Mouse (Mus musculus) embryonic facial prominence, embryonic 12.5 days (tissue): Measurements from ENCODE around the gene Ifih1. TPM values are rescaled to one million over a fixed set of nuclear protein-coding genes. Genes with fewer than 3 reads are reported as not detected.

Experiments
- ATAC-seq: fragments of 200-750 bp; cut with Nextera tagmentation; 2 replicates; pipeline ENCODE4 v1.8.0; 2017; ENCODE audit not compliant: insufficient number of reproducible peaks, insufficient read depth, low FRiP score, low TSS enrichment
- H3K27ac ChIP-seq: fragments of 300-500 bp; sonication (generic); 2 replicates; pipeline ENCODE4 v1.5.1; 2016; ENCODE audit warnings: mild to moderate bottlenecking
- H3K27me3 ChIP-seq: fragments of 300-500 bp; sonication (generic); 2 replicates; pipeline ENCODE4 v1.6.1; 2016; ENCODE audit warnings: mild to moderate bottlenecking, moderate library complexity
- H3K36me3 ChIP-seq: fragments of 300-500 bp; sonication (generic); 2 replicates; pipeline ENCODE4 v1.6.1; 2016; ENCODE audit warnings: mild to moderate bottlenecking
- H3K4me1 ChIP-seq: fragments of 300-500 bp; sonication (generic); 2 replicates; pipeline ENCODE4 v1.6.1; 2016
- H3K4me2 ChIP-seq: fragments of 300-500 bp; sonication (generic); replicated peaks from 2 replicates; pipeline ENCODE4 v1.6.1; 2016; ENCODE audit warnings: mild to moderate bottlenecking, moderate library complexity
- H3K4me3 ChIP-seq: fragments of 300-500 bp; sonication (generic); 2 replicates; pipeline ENCODE4 v1.5.1; 2016; ENCODE audit warnings: mild to moderate bottlenecking
- H3K9ac ChIP-seq: fragments of 300-500 bp; sonication (generic); 2 replicates; pipeline ENCODE4 v1.6.1; 2016; ENCODE audit warnings: mild to moderate bottlenecking, moderate library complexity
- H3K9me3 ChIP-seq: fragments of 300-500 bp; sonication (generic); 2 replicates; pipeline ENCODE4 v1.6.1; 2016; ENCODE audit warnings: mild to moderate bottlenecking, moderate library complexity
- WGBS: fragments of 180-500 bp; shearing (Covaris S2); methylation state at CpG from one replicate; pipeline ENCODE4 v1.1.7; 2016; 5-methylcytosine and 5-hydroxymethylcytosine counted together
- polyA plus RNA-seq: library from polyadenylated mRNA; unstranded; fragments of >200 nt; fragmentation: Nextera tagmentation; extraction: Ambion mirVana; gene quantifications from 2 replicates; pipeline ENCODE4 v1.2.1, GENCODE M21; 2016

Ifih1 gene
- polyA plus RNA-seq, 1 experiment from 2014 or later = 1.9 TPM

GRCm38 (mm10) chr2:62660565-62660964 lies 14.5 kb upstream of the Ifih1 start:
- peaks cover 6% of the 10 kb centered on the region; the same call in 1 of the 2 replicates for H3K27me3 ChIP-seq
- WGBS = 56% methylated on average over 6 of the region's 6 CpGs
- H3K9me3 ChIP-seq = no peaks in the 10 kb centered on the region
- no peak overlapping the region for H3K27ac ChIP-seq
- no peaks in the 10 kb centered on the region for H3K4me1 ChIP-seq
- no peak for ATAC-seq
- H3K4me3 ChIP-seq = no peak overlapping the region
- no peak overlapping the region for H3K9ac ChIP-seq
- H3K4me2 ChIP-seq = no peak overlapping the region
- H3K36me3 ChIP-seq = no peaks in the 10 kb centered on the region

DNA sequence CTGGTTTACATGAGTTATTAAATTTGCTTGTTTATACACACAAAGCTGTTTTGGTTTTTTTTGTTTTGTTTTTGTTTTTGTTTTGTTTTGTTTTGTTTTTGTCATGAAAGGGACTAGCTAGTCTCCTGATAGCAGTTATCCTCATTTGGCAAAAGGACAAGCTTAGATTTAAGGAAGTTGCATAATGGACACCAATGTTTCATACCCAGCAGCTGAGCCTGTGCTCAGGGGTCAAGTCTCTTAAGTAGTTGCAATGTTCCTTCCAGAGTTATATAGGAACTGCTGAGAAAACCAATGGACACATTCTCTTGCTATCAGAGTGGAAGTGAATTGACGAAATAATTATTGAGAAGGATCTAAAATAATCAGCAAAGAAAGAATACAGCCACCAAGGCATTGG lies 10.0 kb upstream of the Ifih1 start:
- WGBS = 76% methylated on average over 1 of the region's 1 CpGs
- Histone ChIP-seq H3K9ac (no peak overlapping the region), H3K4me1 (no peaks in the 10 kb centered on the region), H3K9me3 (no peaks in the 10 kb centered on the region), H3K27me3 (no peaks in the 10 kb centered on the region), H3K27ac (no peak overlapping the region), H3K36me3 (no peaks in the 10 kb centered on the region), H3K4me2 (no peak overlapping the region), H3K4me3 (no peak overlapping the region)
- ATAC-seq = no peak

GRCm38 (mm10) chr2:62654519-62655338 lies 8.7 kb upstream of the Ifih1 start:
- no peak for ATAC-seq
- 43% methylated on average over 7 of the region's 7 CpGs for WGBS
- Histone ChIP-seq H3K4me1 (no peaks in the 10 kb centered on the region), H3K4me2 (no peak overlapping the region), H3K4me3 (no peak overlapping the region), H3K36me3 (no peaks in the 10 kb centered on the region), H3K9ac (no peak overlapping the region), H3K27me3 (no peaks in the 10 kb centered on the region), H3K27ac (no peak overlapping the region), H3K9me3 (no peaks in the 10 kb centered on the region)

DNA sequence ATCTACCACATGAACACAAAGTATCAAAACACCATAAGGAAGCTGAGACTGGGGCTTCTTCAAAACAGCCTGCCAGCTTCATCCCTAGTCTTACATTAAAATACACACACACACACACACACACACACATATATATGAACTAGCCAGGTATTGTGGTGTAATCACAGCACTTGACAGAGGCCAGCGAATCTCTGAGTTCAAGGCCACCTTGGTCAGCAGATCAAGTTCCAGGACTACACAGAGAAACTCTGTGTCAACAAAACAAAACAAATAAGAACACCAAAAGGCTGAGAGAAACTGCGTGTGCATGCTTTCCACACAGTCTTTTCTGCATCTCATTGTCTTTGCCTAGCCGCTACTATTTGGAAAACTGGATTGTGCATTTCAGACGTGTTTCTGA lies 6.4 kb upstream of the Ifih1 start:
- H3K4me2 ChIP-seq = no peak overlapping the region
- 72% methylated on average over 4 of the region's 4 CpGs for WGBS
- no peaks in the 10 kb centered on the region for H3K9me3 ChIP-seq
- no peak for ATAC-seq
- no peaks in the 10 kb centered on the region for H3K4me1 ChIP-seq
- H3K27me3 ChIP-seq = no peaks in the 10 kb centered on the region
- no peak overlapping the region for H3K4me3 ChIP-seq
- no peak overlapping the region for H3K27ac ChIP-seq
- no peaks in the 10 kb centered on the region for H3K36me3 ChIP-seq
- no peak overlapping the region for H3K9ac ChIP-seq

- no peaks in the 10 kb centered on the region for H3K9me3 ChIP-seq
- ATAC-seq = no peak
- 78% methylated on average over 4 of the region's 4 CpGs for WGBS
These were observed 5.8 kb upstream of the Ifih1 start for GRCm38 (mm10) chr2:62651890-62652289.

DNA sequence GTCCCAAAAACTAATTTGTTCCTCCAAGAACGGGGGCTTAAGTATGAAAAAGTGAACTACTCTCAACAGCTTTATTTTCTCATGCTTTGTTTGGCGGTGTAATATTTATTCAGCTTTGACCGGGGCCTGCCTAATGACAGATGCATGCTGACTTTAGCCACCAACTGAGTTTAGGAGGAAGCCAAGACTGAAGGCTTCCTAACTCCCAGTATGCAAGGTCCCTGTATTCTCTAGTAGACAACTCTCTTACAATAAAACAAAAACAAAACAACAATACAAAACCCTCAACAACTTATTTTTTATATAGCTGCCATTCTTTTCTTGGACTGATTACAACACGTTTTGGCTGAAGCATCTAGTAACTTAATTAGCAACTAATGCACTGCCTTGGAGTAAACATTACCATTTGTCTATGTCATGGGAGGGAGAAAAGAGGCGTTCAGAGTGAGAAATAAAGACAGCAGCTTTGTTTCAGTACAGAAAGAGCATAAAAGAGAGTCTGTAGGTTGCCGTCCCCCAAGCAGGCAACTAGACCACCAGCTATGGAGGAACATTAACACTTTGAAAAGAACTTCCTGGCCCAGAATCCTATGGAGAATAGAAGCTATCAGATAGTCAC lies 725 bp upstream of the Ifih1 start:
- Histone ChIP-seq H3K27me3 (0 out of 2 replicates have a peak, but pooled peaks cover 2% of the 10 kb centered on the region), H3K4me1 (no peaks in the 10 kb centered on the region), H3K9ac (peak overlapping the region; percentile 48; the same call in 1 of the 2 replicates), H3K9me3 (no peaks in the 10 kb centered on the region), H3K36me3 (no peaks in the 10 kb centered on the region), H3K4me2 (peak overlapping the region; percentile 74), H3K4me3 (peak overlapping the region; percentile 51), H3K27ac (no peak overlapping the region)
- 25% methylated on average over 6 of the region's 6 CpGs for WGBS
- ATAC-seq = no peak

More at GRCm38 (mm10) chr2:62651890-62652289, 5.8 kb upstream of the Ifih1 start:
- H3K4me3 ChIP-seq = no peak overlapping the region
- no peak overlapping the region for H3K4me2 ChIP-seq
- no peaks in the 10 kb centered on the region for H3K36me3 ChIP-seq
- no peak overlapping the region for H3K27ac ChIP-seq
- no peak overlapping the region for H3K9ac ChIP-seq
- no peaks in the 10 kb centered on the region for H3K27me3 ChIP-seq
- no peaks in the 10 kb centered on the region for H3K4me1 ChIP-seq

GRCm38 (mm10) chr2:62645475-62645874 lies 580 bp downstream of the Ifih1 start:
- H3K9me3 ChIP-seq = no peaks in the 10 kb centered on the region
- H3K4me3 ChIP-seq = peak overlapping the region; percentile 51
- no peaks in the 10 kb centered on the region for H3K36me3 ChIP-seq
- no peak overlapping the region for H3K27ac ChIP-seq
- no peaks in the 10 kb centered on the region for H3K4me1 ChIP-seq
- H3K9ac ChIP-seq = peak overlapping the region; percentile 48
- H3K4me2 ChIP-seq = peak overlapping the region; percentile 74
- peak; percentile 59; the same call in 1 of the 2 replicates for ATAC-seq
- 32% methylated on average over 12 of the region's 12 CpGs for WGBS
- H3K27me3 ChIP-seq = 0 out of 2 replicates have a peak, but pooled peaks cover 2% of the 10 kb centered on the region

DNA sequence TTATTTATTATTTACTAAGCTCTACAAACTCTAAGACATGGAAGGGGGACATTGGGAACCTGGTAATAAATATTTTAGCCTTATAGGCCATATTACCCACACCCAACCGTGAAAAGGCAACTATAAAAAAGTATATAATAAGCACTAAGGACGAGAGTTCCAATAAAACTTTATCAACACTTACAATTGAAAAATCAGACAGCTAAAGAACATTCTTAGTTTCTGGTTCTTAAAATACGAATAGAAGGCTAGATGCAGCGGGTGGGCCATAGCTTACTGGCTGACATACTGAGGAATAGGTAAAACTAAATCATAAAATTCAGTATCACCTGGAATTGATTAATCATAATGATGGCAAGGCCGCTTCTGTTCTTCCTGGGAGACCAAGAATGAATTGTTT lies 1.2 kb downstream of the Ifih1 start:
- ATAC-seq = no peak
- H3K36me3 ChIP-seq = no peaks in the 10 kb centered on the region
- WGBS = 83% methylated on average over 5 of the region's 5 CpGs
- H3K4me1 ChIP-seq = no peaks in the 10 kb centered on the region
- H3K27me3 ChIP-seq = 0 out of 2 replicates have a peak, but pooled peaks cover 2% of the 10 kb centered on the region
- no peak overlapping the region for H3K27ac ChIP-seq
- H3K4me3 ChIP-seq = no peak overlapping the region
- H3K9me3 ChIP-seq = no peaks in the 10 kb centered on the region
- H3K4me2 ChIP-seq = no peak overlapping the region
- no peak overlapping the region for H3K9ac ChIP-seq

DNA sequence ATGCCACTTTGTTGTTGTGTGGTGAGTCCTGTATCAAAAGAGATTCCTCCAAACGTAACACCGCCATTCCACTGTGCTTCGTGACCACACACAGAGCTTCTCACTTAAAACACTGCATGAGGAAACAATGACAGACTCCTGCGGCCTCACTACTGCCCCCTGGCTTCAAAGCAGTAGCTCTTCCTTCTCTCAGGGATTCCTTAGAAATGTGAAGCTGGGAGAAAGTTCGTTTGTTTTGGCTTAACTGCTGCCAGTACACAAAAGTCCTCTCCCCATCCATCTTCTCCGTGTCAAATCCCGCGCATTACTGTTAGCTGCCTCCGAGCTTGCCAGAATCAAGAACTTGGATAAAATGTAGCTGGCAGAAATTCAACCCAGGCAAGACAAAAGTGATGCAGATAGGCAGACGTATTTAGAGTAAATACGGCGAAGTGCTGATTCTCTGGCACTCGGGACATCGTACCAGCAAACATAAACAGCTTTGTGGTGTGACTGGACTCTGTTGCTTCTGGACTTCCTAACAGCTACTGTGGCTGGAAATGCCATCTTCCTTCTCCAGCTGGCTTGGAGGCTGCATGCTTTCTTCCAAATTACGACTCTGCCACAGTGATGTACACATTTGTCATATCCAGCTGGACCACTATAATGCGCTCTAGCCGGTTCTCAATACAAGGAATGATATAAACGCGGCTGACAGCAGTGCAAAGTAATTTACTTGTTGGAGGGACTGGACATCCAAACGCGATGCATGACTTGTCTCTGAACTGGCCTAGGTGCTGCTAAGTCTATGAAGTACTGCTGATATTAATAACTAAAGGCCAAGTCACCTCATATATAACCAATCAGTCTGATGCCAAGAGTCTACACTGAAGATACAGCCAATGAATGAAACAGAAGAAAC lies 2.4 kb downstream of the Ifih1 start:
- Histone ChIP-seq H3K36me3 (no peaks in the 10 kb centered on the region), H3K27ac (no peak overlapping the region), H3K9ac (no peak overlapping the region), H3K4me1 (no peaks in the 10 kb centered on the region), H3K27me3 (0 out of 2 replicates have a peak, but pooled peaks cover 2% of the 10 kb centered on the region), H3K4me2 (peak overlapping the region; percentile 13; the same call in 1 of the 2 replicates), H3K4me3 (no peak overlapping the region), H3K9me3 (no peaks in the 10 kb centered on the region)
- ATAC-seq = no peak
- 53% methylated on average over 21 of the region's 21 CpGs for WGBS

- Histone ChIP-seq H3K27ac (no peak overlapping the region), H3K9me3 (no peaks in the 10 kb centered on the region), H3K36me3 (no peaks in the 10 kb centered on the region), H3K4me1 (no peaks in the 10 kb centered on the region), H3K4me2 (no peak overlapping the region), H3K27me3 (0 out of 2 replicates have a peak, but pooled peaks cover 2% of the 10 kb centered on the region), H3K9ac (no peak overlapping the region), H3K4me3 (no peak overlapping the region)
- WGBS = 79% methylated on average over 2 of the region's 2 CpGs
- ATAC-seq = no peak
These were observed 6.2 kb downstream of the Ifih1 start for GRCm38 (mm10) chr2:62639869-62640268.

DNA sequence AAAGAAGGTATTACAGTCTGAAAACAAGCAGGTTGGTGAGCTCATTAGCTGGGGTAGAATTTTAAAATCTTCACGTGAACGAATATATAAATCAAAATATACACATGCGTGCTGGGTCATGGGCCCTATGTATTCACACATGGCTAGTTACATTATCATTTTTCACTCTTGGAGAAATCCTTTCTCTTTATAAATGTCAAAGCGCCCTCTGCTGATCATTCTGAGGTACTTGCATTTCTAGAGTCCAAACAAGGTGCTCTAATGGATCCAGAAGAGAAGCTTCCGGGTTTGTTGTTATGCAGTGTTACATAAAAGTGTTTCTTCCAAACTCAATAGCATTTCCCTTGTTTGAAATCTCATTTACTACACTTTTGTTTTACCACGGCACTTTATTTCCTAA lies 15.6 kb downstream of the Ifih1 start:
- H3K9me3 ChIP-seq = no peaks in the 10 kb centered on the region
- WGBS = 22% methylated on average over 6 of the region's 6 CpGs
- no peak overlapping the region for H3K27ac ChIP-seq
- H3K4me1 ChIP-seq = no peaks in the 10 kb centered on the region
- ATAC-seq = no peak
- no peaks in the 10 kb centered on the region for H3K36me3 ChIP-seq
- H3K27me3 ChIP-seq = no peaks in the 10 kb centered on the region
- no peak overlapping the region for H3K4me2 ChIP-seq
- no peak overlapping the region for H3K4me3 ChIP-seq
- no peak overlapping the region for H3K9ac ChIP-seq
